Mouse (Mus musculus) CH12.LX (cell line): Measurements from ENCODE around the gene Ldah.

ENCODE experiments used
- BHLHE40 ChIP-seq: IDR thresholded peaks from 2 replicates; pipeline ENCODE4 v1.6.1; 2011; ENCODE audit warnings: mild to moderate bottlenecking, low read depth, low read length, improper control_type of control experiment
- CTCF ChIP-seq, 2 experiments: IDR thresholded peaks in 1 of 2; conservative IDR thresholded peaks in 1 of 2; 2 replicates each; pipeline ENCODE4 v1.5.1; 2011 to 2012; ENCODE audit warnings: low read depth in 2 of 2, low read length in 2 of 2, improper control_type of control experiment in 1 of 2, inconsistent platforms in 1 of 2, mild to moderate bottlenecking in 1 of 2, moderate library complexity in 1 of 2
- E2F4 ChIP-seq: IDR thresholded peaks from 2 replicates; pipeline ENCODE4 v1.6.1; 2011; ENCODE audit warnings: low read depth, low read length, improper control_type of control experiment; ENCODE audit not compliant: insufficient replicate concordance
- EP300 ChIP-seq: IDR thresholded peaks from 2 replicates; pipeline ENCODE4 v1.6.1; 2011; ENCODE audit warnings: low read length, improper control_type of control experiment
- ETS1 ChIP-seq: conservative IDR thresholded peaks from 2 replicates; pipeline ENCODE4 v1.6.1; 2012; ENCODE audit warnings: low read depth, mild to moderate bottlenecking, inconsistent platforms, low read length, improper control_type of control experiment, moderate library complexity
- MAFK ChIP-seq: IDR thresholded peaks from 2 replicates; pipeline ENCODE4 v1.6.1; 2011; ENCODE audit warnings: low read length, improper control_type of control experiment; ENCODE audit not compliant: insufficient replicate concordance
- MAX ChIP-seq: IDR thresholded peaks from 2 replicates; pipeline ENCODE4 v1.6.1; 2011; ENCODE audit warnings: low read length, improper control_type of control experiment
- NELFE ChIP-seq: IDR thresholded peaks from 2 replicates; pipeline ENCODE4 v1.6.1; 2011; ENCODE audit warnings: low read depth, low read length, improper control_type of control experiment
- POLR2A ChIP-seq: IDR thresholded peaks from 2 replicates; pipeline ENCODE4 v1.6.1; 2011; ENCODE audit warnings: low read depth, mild to moderate bottlenecking, improper control_type of control experiment, low read length
- RCOR1 ChIP-seq: conservative IDR thresholded peaks from 2 replicates; pipeline ENCODE4 v1.6.1; 2012; ENCODE audit warnings: low read depth, mild to moderate bottlenecking, inconsistent platforms, low read length, improper control_type of control experiment
- USF1 ChIP-seq: IDR thresholded peaks from 2 replicates; pipeline ENCODE4 v1.6.1; 2014; ENCODE audit warnings: low read depth, mild to moderate bottlenecking, inconsistent platforms, low read length, improper control_type of control experiment
- ZMIZ1 ChIP-seq: IDR thresholded peaks from 2 replicates; pipeline ENCODE4 v1.6.1; 2012; ENCODE audit warnings: low read depth, mild to moderate bottlenecking, inconsistent platforms, low read length, improper control_type of control experiment
- ZNF384 ChIP-seq: IDR thresholded peaks from 2 replicates; pipeline ENCODE4 v1.6.1; 2012; ENCODE audit warnings: low read depth, low read length, improper control_type of control experiment, inconsistent platforms

GRCm38 (mm10) chr12:8281225-8282017 is 73.5 kb downstream of the Ldah start:
- TF ChIP-seq USF1 (no peak), RCOR1 (no peak), ETS1 (no peak), NELFE (no peak), POLR2A (no peak), CTCF (conservative IDR thresholded peaks at IDR 0.05 in 1 of 2, IDR thresholded peaks at IDR 0.05 in 1 of 2; ENCODE audit: low read depth in 2 of 2, low read length in 2 of 2) (no peak), MAFK (no peak), EP300 (no peak), E2F4 (no peak), MAX (no peak), ZNF384 (no peak), BHLHE40 (no peak), ZMIZ1 (no peak)
